Mouse (Mus musculus) monocyte, adult 5-6 weeks (primary cell): ENCODE measurements at regions not wholly inside any gene's neighbourhood (a gene's known extent, or its start where the extent isn't known, plus 50 kb on each side); places are given as distances from the start of the nearest gene placed in this dataset.

Experiments used
- ATAC-seq: fragments of 153-309, 156-312 bp; replicated peaks from 2 replicates; pipeline ENCODE4 v1.8.0; 2017; ENCODE audit warnings: mild to moderate bottlenecking; ENCODE audit not compliant: low TSS enrichment, insufficient number of reproducible peaks, severe bottlenecking, poor library complexity, low FRiP score

GRCm38 (mm10) chr15:50246418-50247186 lies 3638.1 kb upstream of the Gm7489 start:
- ATAC-seq: no peak

- ATAC-seq: no peak
These were observed 3624.6 kb upstream of the Gm7489 start for GRCm38 (mm10) chr15:50260057-50260456.

GRCm38 (mm10) chr15:50261245-50261872 lies 3623.3 kb upstream of the Gm7489 start:
- peak; percentile 61; the same call in 1 of the 2 replicates for ATAC-seq

GRCm38 (mm10) chr15:50267542-50267941 lies 3617.2 kb upstream of the Gm7489 start:
- no peak for ATAC-seq

GRCm38 (mm10) chr15:50271646-50272045 lies 3613.1 kb upstream of the Gm7489 start:
- ATAC-seq: no peak

- ATAC-seq: peak; percentile 83; the same call in 1 of the 2 replicates
These were observed 3602.1 kb upstream of the Gm7489 start for GRCm38 (mm10) chr15:50282576-50282975.

GRCm38 (mm10) chr15:50283491-50283890 lies 3601.2 kb upstream of the Gm7489 start:
- no peak for ATAC-seq

GRCm38 (mm10) chr15:50301831-50302230 lies 3582.9 kb upstream of the Gm7489 start:
- ATAC-seq: no peak

- no peak for ATAC-seq
These were observed 3580.6 kb upstream of the Gm7489 start for GRCm38 (mm10) chr15:50304085-50304484.

GRCm38 (mm10) chr15:50320796-50321195 lies 3563.9 kb upstream of the Gm7489 start:
- ATAC-seq: no peak

GRCm38 (mm10) chr15:50345536-50345935 lies 3539.2 kb upstream of the Gm7489 start:
- ATAC-seq: no peak

- ATAC-seq: no peak
These were observed 3537.8 kb upstream of the Gm7489 start for GRCm38 (mm10) chr15:50346953-50347352.

GRCm38 (mm10) chr15:50360033-50360988 lies 3524.4 kb upstream of the Gm7489 start:
- peak; percentile 44; the same call in 1 of the 2 replicates for ATAC-seq

GRCm38 (mm10) chr15:50361334-50361733 lies 3523.4 kb upstream of the Gm7489 start:
- peak; percentile 62 for ATAC-seq

GRCm38 (mm10) chr15:50361751-50362507 lies 3522.8 kb upstream of the Gm7489 start:
- peak; percentile 87 for ATAC-seq

GRCm38 (mm10) chr15:50400006-50400781 lies 3484.5 kb upstream of the Gm7489 start:
- no peak for ATAC-seq

GRCm38 (mm10) chr15:50401386-50401785 lies 3483.3 kb upstream of the Gm7489 start:
- peak; percentile 37 for ATAC-seq

- ATAC-seq: peak; percentile 62; the same call in 1 of the 2 replicates
These were observed 3482.2 kb upstream of the Gm7489 start for GRCm38 (mm10) chr15:50402551-50402950.
